Mouse (Mus musculus) heart, embryonic 16.5 days (tissue): ENCODE measurements around the gene 1700061G19Rik. TPM values are rescaled to one million over a fixed set of nuclear protein-coding genes. Genes with fewer than 3 reads are reported as not detected.
A peak's percentile ranks its signal among the peaks of the same experiment; 100 is the strongest.

Source experiments
- ATAC-seq: fragments of 200-750 bp; cut with Nextera tagmentation; replicated peaks from 2 replicates; pipeline ENCODE4 v1.8.0; 2017; ENCODE audit warnings: moderate number of reproducible peaks; ENCODE audit not compliant: insufficient read depth, low FRiP score; ENCODE audit errors: extremely low read depth
- H3K27ac ChIP-seq: fragments of 300-500 bp; sonication (generic); 2 replicates; pipeline ENCODE4 v1.5.1; 2014; ENCODE audit warnings: mild to moderate bottlenecking, low read length, control low read depth, moderate library complexity
- H3K27me3 ChIP-seq: fragments of 300-500 bp; sonication (generic); 2 replicates; pipeline ENCODE4 v1.6.1; 2014; ENCODE audit warnings: low read length, mixed read lengths; ENCODE audit not compliant: control insufficient read depth, insufficient read depth
- H3K36me3 ChIP-seq: fragments of 300-500 bp; sonication (generic); 2 replicates; pipeline ENCODE4 v1.6.1; 2014; ENCODE audit not compliant: control insufficient read depth, insufficient read depth
- H3K4me1 ChIP-seq: fragments of 300-500 bp; sonication (generic); 2 replicates; pipeline ENCODE4 v1.6.1; 2014; ENCODE audit warnings: low read length, mixed read lengths; ENCODE audit not compliant: control insufficient read depth, insufficient read depth
- H3K4me2 ChIP-seq: fragments of 300-500 bp; sonication (generic); 2 replicates; pipeline ENCODE4 v1.6.1; 2014; ENCODE audit warnings: low read depth, mild to moderate bottlenecking, control low read depth, low read length
- H3K4me3 ChIP-seq: fragments of 300-500 bp; sonication (generic); 2 replicates; pipeline ENCODE4 v1.5.1; 2014; ENCODE audit warnings: mild to moderate bottlenecking, control low read depth, low read length
- H3K9ac ChIP-seq: fragments of 300-500 bp; sonication (generic); 2 replicates; pipeline ENCODE4 v1.6.1; 2014; ENCODE audit warnings: low read length, control low read depth
- H3K9me3 ChIP-seq: fragments of 300-500 bp; sonication (generic); replicated peaks from 2 replicates; pipeline ENCODE4 v1.6.1; 2016; ENCODE audit warnings: low read length; ENCODE audit not compliant: control insufficient read depth
- WGBS: fragments of 180-500 bp; shearing (Covaris S2); extraction: QIAGEN DNeasy Blood & Tissue Kit; methylation state at CpG from one replicate; pipeline ENCODE4 v1.1.7; 2014; 5-methylcytosine and 5-hydroxymethylcytosine counted together
- polyA plus RNA-seq: library from polyadenylated mRNA; unstranded; fragments of >200 nt; fragmentation: Nextera tagmentation; extraction: Ambion mirVana; gene quantifications from 2 replicates; pipeline ENCODE4 v1.2.1, GENCODE M21; 2015

1700061G19Rik gene
- polyA plus RNA-seq, 1 experiment from 2014 or later, result 0.30 TPM

- H3K9me3 ChIP-seq, result no peaks in the 10 kb centered on the region
- no peak overlapping the region for H3K9ac ChIP-seq
- H3K4me1 ChIP-seq, result no peaks in the 10 kb centered on the region
- H3K27me3 ChIP-seq, result no peaks in the 10 kb centered on the region
- WGBS, result 66% methylated on average over 8 of the region's 8 CpGs
- H3K36me3 ChIP-seq, result no peaks in the 10 kb centered on the region
- no peak for ATAC-seq
- no peak overlapping the region for H3K4me2 ChIP-seq
- H3K27ac ChIP-seq, result no peak overlapping the region
- no peak overlapping the region for H3K4me3 ChIP-seq
These were observed 1.7 kb downstream of the 1700061G19Rik start for GRCm38 (mm10) chr17:56876981-56877380.

DNA sequence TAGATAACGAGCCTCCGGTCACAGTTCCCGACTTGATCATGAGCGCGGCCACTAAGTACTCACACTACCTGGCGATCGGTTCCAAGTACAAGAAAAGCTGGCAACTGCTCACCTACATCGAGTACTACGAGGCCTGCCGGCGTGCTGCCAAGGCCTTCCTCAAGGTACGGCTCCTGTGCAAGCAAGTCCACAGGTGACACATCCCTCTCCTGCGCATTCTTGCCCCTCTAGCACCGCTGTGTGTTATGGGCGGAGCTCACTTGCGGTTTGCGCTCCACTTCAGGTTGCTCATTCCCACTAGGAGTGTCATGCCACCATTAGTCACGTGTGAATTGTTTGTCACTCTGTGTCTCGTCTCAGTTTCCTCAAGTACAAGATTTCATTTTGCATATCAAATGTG is 2.1 kb downstream of the 1700061G19Rik start:
- no peak overlapping the region for H3K9ac ChIP-seq
- H3K36me3 ChIP-seq, result no peaks in the 10 kb centered on the region
- H3K4me1 ChIP-seq, result no peaks in the 10 kb centered on the region
- H3K27me3 ChIP-seq, result no peaks in the 10 kb centered on the region
- 87% methylated on average over 19 of the region's 19 CpGs for WGBS
- ATAC-seq, result no peak
- H3K9me3 ChIP-seq, result no peaks in the 10 kb centered on the region
- H3K27ac ChIP-seq, result no peak overlapping the region
- H3K4me3 ChIP-seq, result no peak overlapping the region
- no peak overlapping the region for H3K4me2 ChIP-seq

GRCm38 (mm10) chr17:56883612-56884011 is 8.3 kb downstream of the 1700061G19Rik start:
- peak overlapping the region; percentile 21 for H3K4me3 ChIP-seq
- WGBS, result 18% methylated on average over 17 of the region's 17 CpGs

GRCm38 (mm10) chr17:56884331-56884730 is 9.1 kb downstream of the 1700061G19Rik start:
- Histone ChIP-seq H3K9me3 (peaks cover 4% of the 10 kb centered on the region), H3K4me3 (no peak overlapping the region), H3K27me3 (no peaks in the 10 kb centered on the region), H3K36me3 (0 out of 2 replicates have a peak, but pooled peaks cover 4% of the 10 kb centered on the region), H3K9ac (no peak overlapping the region), H3K4me2 (no peak overlapping the region), H3K27ac (no peak overlapping the region), H3K4me1 (peaks cover 9% of the 10 kb centered on the region)
- WGBS, result 32% methylated on average over 5 of the region's 5 CpGs
- peak; percentile 46; the same call in 1 of the 2 replicates for ATAC-seq

More at GRCm38 (mm10) chr17:56883612-56884011, 8.3 kb downstream of the 1700061G19Rik start:
- Histone ChIP-seq H3K4me1 (peaks cover 9% of the 10 kb centered on the region), H3K9ac (peak overlapping the region; percentile 48; the same call in 1 of the 2 replicates), H3K27ac (no peak overlapping the region), H3K4me2 (peak overlapping the region; percentile 42), H3K9me3 (peaks cover 4% of the 10 kb centered on the region), H3K36me3 (0 out of 2 replicates have a peak, but pooled peaks cover 4% of the 10 kb centered on the region), H3K27me3 (no peaks in the 10 kb centered on the region)
- peak; percentile 57 for ATAC-seq

DNA sequence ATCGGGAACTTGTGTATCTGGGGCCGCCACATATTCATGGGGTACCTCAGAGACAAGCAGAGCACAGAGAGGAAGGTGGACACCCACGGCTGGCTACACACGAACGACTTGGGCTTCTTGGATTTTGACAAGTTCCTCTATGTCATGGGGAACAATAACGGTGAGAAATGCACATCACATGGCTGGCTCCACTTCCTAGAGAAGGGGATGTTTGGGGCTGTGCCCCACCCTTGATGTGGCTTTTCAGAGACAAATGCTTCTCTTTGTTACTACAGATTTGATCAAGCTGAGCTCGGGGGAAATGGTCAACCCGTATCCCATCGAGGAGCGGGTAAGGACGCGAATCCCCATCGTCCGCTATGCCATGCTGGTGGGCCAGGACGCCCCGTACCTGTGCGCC is 9.5 kb downstream of the 1700061G19Rik start:
- Histone ChIP-seq H3K4me3 (no peak overlapping the region), H3K9ac (no peak overlapping the region), H3K4me2 (no peak overlapping the region), H3K27ac (no peak overlapping the region), H3K4me1 (peaks cover 9% of the 10 kb centered on the region), H3K36me3 (peaks cover 8% of the 10 kb centered on the region; the same call in 1 of the 2 replicates), H3K9me3 (peaks cover 4% of the 10 kb centered on the region), H3K27me3 (no peaks in the 10 kb centered on the region)
- 82% methylated on average over 17 of the region's 17 CpGs for WGBS
- ATAC-seq, result no peak

DNA sequence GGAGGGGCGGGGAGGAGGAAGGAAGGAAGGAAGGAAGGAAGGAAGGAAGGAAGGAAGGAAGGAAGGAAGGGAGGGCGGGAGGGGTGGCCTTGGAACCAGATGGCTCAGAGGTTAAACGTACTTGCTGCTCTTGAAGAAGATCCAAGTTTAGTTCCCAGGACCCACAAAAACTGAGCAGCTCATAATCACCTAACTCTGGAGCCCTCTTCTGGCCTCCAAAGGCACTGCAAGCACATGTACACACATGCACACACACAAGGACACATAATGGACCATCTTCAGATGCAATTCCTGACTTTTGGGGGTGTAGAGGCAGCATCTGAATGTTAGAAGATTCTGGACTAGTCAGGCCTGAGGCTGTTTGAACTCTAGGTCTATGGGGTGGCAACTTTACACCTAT is 12.8 kb downstream of the 1700061G19Rik start:
- no peak for ATAC-seq
- H3K36me3 ChIP-seq, result peaks cover 24% of the 10 kb centered on the region
- peaks cover 9% of the 10 kb centered on the region for H3K4me1 ChIP-seq
- H3K9ac ChIP-seq, result no peak overlapping the region
- H3K27ac ChIP-seq, result no peak overlapping the region
- H3K4me2 ChIP-seq, result no peak overlapping the region
- 81% methylated on average over 2 of the region's 3 CpGs for WGBS
- no peak overlapping the region for H3K4me3 ChIP-seq
- no peaks in the 10 kb centered on the region for H3K27me3 ChIP-seq
- peaks cover 4% of the 10 kb centered on the region for H3K9me3 ChIP-seq

GRCm38 (mm10) chr17:56890018-56890417 is 14.7 kb downstream of the 1700061G19Rik start:
- Histone ChIP-seq H3K27ac (no peak overlapping the region), H3K9ac (no peak overlapping the region), H3K9me3 (peaks cover 4% of the 10 kb centered on the region), H3K4me3 (no peak overlapping the region), H3K4me1 (no peaks in the 10 kb centered on the region), H3K4me2 (no peak overlapping the region), H3K36me3 (peaks cover 40% of the 10 kb centered on the region), H3K27me3 (no peaks in the 10 kb centered on the region)
- 96% methylated on average over 2 of the region's 2 CpGs for WGBS
- ATAC-seq, result no peak

DNA sequence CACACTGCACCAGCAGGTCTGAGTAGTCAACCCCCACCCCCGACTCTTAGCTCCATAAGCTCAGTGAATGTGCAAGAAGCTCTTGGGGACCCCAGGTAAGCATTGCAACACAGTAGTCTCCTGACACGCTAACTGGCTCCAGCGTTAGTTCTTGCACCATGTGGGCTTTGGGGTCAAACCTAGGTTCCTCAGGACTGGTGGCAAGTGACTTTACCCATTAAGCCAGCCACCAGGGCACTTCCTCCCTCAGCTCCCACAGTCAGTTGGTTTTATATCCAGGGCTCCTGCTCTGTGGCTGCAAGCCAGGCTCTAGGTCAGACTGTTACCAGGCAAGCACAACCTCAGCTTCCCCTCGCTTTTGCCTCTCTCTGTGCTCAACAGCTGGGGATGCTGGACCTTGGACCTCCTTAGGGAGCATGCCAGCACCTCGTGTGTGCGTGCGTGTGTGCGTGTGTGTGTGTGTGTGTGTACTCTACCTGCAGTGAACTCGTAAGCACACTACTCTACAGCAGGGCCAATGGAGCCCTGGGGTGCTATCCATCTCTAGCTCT is 20.2 kb downstream of the 1700061G19Rik start:
- Histone ChIP-seq H3K27ac (no peak overlapping the region), H3K4me1 (no peaks in the 10 kb centered on the region), H3K4me3 (no peak overlapping the region), H3K4me2 (no peak overlapping the region), H3K27me3 (no peaks in the 10 kb centered on the region), H3K9ac (no peak overlapping the region), H3K36me3 (peaks cover 45% of the 10 kb centered on the region), H3K9me3 (no peaks in the 10 kb centered on the region)
- ATAC-seq, result no peak
- 87% methylated on average over 9 of the region's 9 CpGs for WGBS

GRCm38 (mm10) chr17:56896513-56897129 is 21.3 kb downstream of the 1700061G19Rik start:
- WGBS, result 86% methylated on average over 6 of the region's 6 CpGs
- Histone ChIP-seq H3K9ac (no peak overlapping the region), H3K27ac (no peak overlapping the region), H3K4me3 (no peak overlapping the region), H3K27me3 (no peaks in the 10 kb centered on the region), H3K36me3 (peaks cover 48% of the 10 kb centered on the region), H3K4me2 (no peak overlapping the region), H3K9me3 (no peaks in the 10 kb centered on the region), H3K4me1 (no peaks in the 10 kb centered on the region)
- no peak for ATAC-seq
